Mouse (Mus musculus) heart, embryonic 14.5 days (tissue): ENCODE data around the gene Caprin1. TPM values are rescaled to one million over a fixed set of nuclear protein-coding genes. Genes with fewer than 3 reads are reported as not detected.

ENCODE experiments used
- microRNA-seq: library from miRNA; unstranded; fragments of <30 nt; microRNA quantifications from one replicate; pipeline ENCODE4, GENCODE M21; 2016
- polyA plus RNA-seq: library from polyadenylated mRNA; unstranded; fragments of >200 nt; fragmentation: Nextera tagmentation; extraction: Ambion mirVana; gene quantifications from 2 replicates; pipeline ENCODE4 v1.2.1, GENCODE M21; 2014

Gene Caprin1
- polyA plus RNA-seq, 1 experiment from 2014 or later, result 244 TPM

Small RNA genes lying within 50 kb of the gene (microRNA-seq; reads per million reads assigned to microRNA genes)
- gene Gm22757 (not detected), gene Gm22761 (not detected)

Other genes starting within 250 kb of the Caprin1 start
- gene Abtb2, start 231.3 kb downstream of the Caprin1 start, polyA plus RNA-seq, result 18.4 and 18.6 TPM in 2 replicates
- 15.3 and 16.3 TPM in 2 replicates for gene Nat10, start 36.4 kb downstream of the Caprin1 start, polyA plus RNA-seq
- gene Lmo2, start 160.3 kb upstream of the Caprin1 start, polyA plus RNA-seq, result 21.9 and 23.7 TPM in 2 replicates
- 43.5 and 44.9 TPM in 2 replicates for gene Fbxo3, start 230.1 kb upstream of the Caprin1 start, polyA plus RNA-seq
- 1.9 and 2.0 TPM in 2 replicates for gene 4931422A03Rik, start 230.7 kb upstream of the Caprin1 start, polyA plus RNA-seq